Mouse (Mus musculus): ENCODE results near the gene P4ha3.

- TF ChIP-seq POLR2A (IDR thresholded peaks at IDR 0.05; ENCODE audit: low read depth, low read length) (no peak), CTCF (conservative IDR thresholded peaks at IDR 0.05; ENCODE audit: insufficient read depth, insufficient read length, low read depth, low read length) (no peak)
These were observed 24.4 kb downstream of the P4ha3 start for GRCm38 (mm10) chr7:100309679-100310078.

Measured in kidney, adult 2 months (tissue).